Mouse (Mus musculus) testis, adult 2 months (tissue): Measurements from ENCODE around the gene Eef2k. TPM values are rescaled to one million over a fixed set of nuclear protein-coding genes. Genes with fewer than 3 reads are reported as not detected.
A peak's percentile ranks its signal among the peaks of the same experiment; 100 is the strongest.

Experiments
- H3K27ac ChIP-seq: fragments of 200-500 bp; 2 replicates; pipeline ENCODE4 v1.5.1; 2012; ENCODE audit warnings: low read depth, low read length; ENCODE audit not compliant: control insufficient read depth, insufficient read depth
- H3K27me3 ChIP-seq: fragments of 200-500 bp; 2 replicates; pipeline ENCODE4 v1.6.1; 2012; ENCODE audit warnings: mild to moderate bottlenecking, low read length, moderate library complexity; ENCODE audit not compliant: control insufficient read depth, insufficient read depth
- H3K36me3 ChIP-seq: fragments of 200-500 bp; 2 replicates; pipeline ENCODE4 v1.6.1; 2012; ENCODE audit warnings: mild to moderate bottlenecking, low read length; ENCODE audit not compliant: control insufficient read depth, insufficient read depth
- H3K4me1 ChIP-seq: fragments of 200-500 bp; 2 replicates; pipeline ENCODE4 v1.6.1; 2012; ENCODE audit warnings: low read length; ENCODE audit not compliant: control insufficient read depth, insufficient read depth
- H3K4me3 ChIP-seq: fragments of 200-500 bp; 2 replicates; pipeline ENCODE4 v1.5.1; 2012; ENCODE audit warnings: low read depth, mild to moderate bottlenecking, low read length, moderate library complexity, mixed read lengths; ENCODE audit not compliant: control insufficient read depth
- CTCF ChIP-seq: fragments of 200-500 bp; IDR thresholded peaks from 2 replicates; pipeline ENCODE4 v1.5.1; 2012; ENCODE audit warnings: low read depth, mild to moderate bottlenecking, inconsistent platforms, low read length, moderate library complexity; ENCODE audit not compliant: control insufficient read depth, insufficient read depth, insufficient replicate concordance
- POLR2A ChIP-seq: fragments of 200-500 bp; IDR thresholded peaks from 2 replicates; pipeline ENCODE4 v1.6.1; 2012; ENCODE audit warnings: low read depth, mild to moderate bottlenecking, inconsistent platforms, low read length, moderate library complexity; ENCODE audit not compliant: control insufficient read depth
- polyA plus RNA-seq: library from polyadenylated mRNA; depleted of rRNA; stranded (reverse); fragments of >200 nt; gene quantifications from 2 replicates; pipeline ENCODE4 v1.2.3, GENCODE M21; 2012

Gene Eef2k
- polyA plus RNA-seq, 1 experiment, result 10.5 TPM

DNA sequence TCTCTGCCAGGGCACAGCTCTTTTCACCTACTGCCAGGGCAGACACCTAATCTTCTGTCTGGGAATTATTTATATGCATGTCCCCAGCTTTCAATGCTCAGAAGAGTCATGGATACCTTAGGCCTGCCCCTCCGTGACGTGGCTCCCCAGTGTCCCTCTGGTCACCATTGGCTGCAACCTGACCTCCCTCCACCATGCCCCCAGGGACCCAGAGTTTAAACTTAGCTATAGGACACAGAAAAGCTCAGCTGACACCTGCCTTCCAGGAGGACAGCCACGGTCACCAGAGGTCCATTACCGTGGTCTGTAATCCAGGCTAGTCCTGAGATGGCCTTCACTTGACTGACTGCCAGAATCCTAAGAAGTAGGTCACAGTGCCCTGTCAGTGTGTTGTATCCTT lies 23.2 kb upstream of the Eef2k start:
- Histone ChIP-seq H3K4me1 (0 out of 2 replicates have a peak, but pooled peaks cover 2% of the 10 kb centered on the region), H3K36me3 (no peaks in the 10 kb centered on the region), H3K27ac (no peak overlapping the region), H3K4me3 (no peak overlapping the region), H3K27me3 (no peaks in the 10 kb centered on the region)
- no peak for TF ChIP-seq CTCF
- no peak for TF ChIP-seq POLR2A

GRCm38 (mm10) chr7:120823248-120823647 lies 19.4 kb upstream of the Eef2k start:
- Histone ChIP-seq H3K27me3 (no peaks in the 10 kb centered on the region), H3K27ac (no peak overlapping the region), H3K4me3 (no peak overlapping the region), H3K4me1 (0 out of 2 replicates have a peak, but pooled peaks cover 2% of the 10 kb centered on the region), H3K36me3 (no peaks in the 10 kb centered on the region)
- peak; percentile 85; the same call in 1 of the 2 replicates for TF ChIP-seq CTCF
- TF ChIP-seq POLR2A, result no peak

DNA sequence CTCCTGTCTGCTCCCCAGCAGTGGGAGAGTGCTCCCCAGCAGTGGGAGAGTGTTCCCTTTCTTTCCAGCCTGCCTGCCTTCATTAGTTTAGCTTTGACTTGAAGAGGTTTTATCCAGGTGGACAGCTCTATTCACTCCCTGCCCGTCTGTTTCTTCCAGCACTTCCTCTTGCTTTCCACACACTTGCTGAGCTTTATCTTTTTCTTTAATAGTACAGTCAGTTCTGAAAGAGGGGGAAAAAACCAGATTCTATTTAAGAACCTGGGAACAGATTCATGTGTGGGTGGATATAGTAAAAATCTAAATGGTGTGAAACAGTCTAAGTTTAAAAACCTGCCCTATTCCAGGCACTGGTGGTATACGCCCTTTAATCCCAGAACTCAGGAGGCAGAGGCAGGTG lies 17.5 kb upstream of the Eef2k start:
- Histone ChIP-seq H3K27me3 (no peaks in the 10 kb centered on the region), H3K4me3 (no peak overlapping the region), H3K27ac (no peak overlapping the region), H3K4me1 (0 out of 2 replicates have a peak, but pooled peaks cover 2% of the 10 kb centered on the region), H3K36me3 (no peaks in the 10 kb centered on the region)
- no peak for TF ChIP-seq CTCF
- TF ChIP-seq POLR2A, result no peak

DNA sequence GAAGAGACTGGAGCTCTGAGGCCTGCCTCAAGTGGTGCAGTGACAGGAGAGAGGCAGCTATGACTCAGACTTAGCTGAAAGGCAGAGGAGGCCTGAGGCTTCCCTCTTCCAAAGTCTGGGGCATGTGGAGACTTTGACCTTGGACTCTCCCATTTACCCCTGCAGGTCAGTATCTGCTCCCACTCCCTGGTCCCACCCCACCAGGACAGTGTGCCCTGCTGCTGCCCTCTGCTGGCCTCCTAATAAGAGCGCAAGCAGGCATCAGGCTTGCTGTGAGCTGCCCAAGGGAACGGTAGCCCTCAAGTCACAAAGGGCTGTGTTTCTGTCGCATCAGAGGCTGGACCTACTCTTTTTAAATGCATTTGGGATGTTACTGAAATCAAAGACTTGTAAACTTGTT lies 16.2 kb upstream of the Eef2k start:
- Histone ChIP-seq H3K4me1 (peaks cover 5% of the 10 kb centered on the region; the same call in 1 of the 2 replicates), H3K27me3 (no peaks in the 10 kb centered on the region), H3K4me3 (no peak overlapping the region), H3K36me3 (no peaks in the 10 kb centered on the region), H3K27ac (no peak overlapping the region)
- TF ChIP-seq CTCF (peak; percentile 76), POLR2A (no peak)

DNA sequence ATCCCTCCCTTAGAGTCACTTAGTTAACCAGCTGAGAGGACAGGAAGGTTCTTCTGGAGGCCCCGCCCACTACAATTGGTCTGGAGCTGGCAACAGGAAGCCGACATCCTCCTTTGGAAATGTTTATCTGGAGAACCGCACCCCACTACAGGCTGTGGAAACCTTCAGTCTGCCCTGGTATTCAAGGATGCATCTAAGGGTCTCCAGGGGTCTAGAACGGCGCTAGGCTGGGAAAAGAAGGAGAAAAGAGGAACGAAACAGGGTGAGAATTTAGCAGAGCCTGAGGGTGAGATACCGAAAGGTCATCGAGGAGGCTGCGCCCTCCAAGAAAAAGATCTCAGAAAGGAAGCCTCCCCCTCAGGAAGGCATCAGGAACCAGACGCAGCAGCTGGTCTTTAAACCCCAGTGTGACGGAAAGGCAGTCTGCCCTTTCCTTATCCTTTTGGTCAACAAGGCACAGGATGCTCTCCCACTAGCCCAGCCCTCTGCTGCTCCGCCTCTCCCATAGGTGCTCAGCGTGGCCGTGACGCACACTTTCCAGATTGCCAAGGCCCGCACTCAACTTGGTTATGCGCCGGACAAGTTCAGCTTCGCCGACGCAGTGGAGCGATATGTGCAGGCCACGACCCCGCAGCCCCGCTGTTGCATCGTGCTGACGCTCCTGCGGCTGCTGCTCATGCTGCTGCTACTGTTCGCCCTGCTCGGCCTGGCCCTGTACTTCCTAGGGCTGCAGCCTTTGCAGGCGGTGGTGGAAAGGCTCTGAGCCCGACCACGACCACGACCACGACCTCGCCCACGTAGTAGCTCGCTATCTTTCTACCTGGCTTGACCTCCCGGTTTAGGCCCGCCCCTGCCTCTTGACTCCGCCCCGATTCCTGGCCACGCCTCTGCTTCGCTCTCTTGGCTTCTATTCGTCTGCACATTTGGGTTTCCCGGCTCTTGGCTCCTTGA lies 11.9 kb upstream of the Eef2k start:
- H3K36me3 ChIP-seq, result no peaks in the 10 kb centered on the region
- H3K4me1 ChIP-seq, result peaks cover 6% of the 10 kb centered on the region
- H3K27me3 ChIP-seq, result no peaks in the 10 kb centered on the region
- peak overlapping the region; percentile 82 for H3K4me3 ChIP-seq
- no peak overlapping the region for H3K27ac ChIP-seq
- TF ChIP-seq CTCF, result no peak
- TF ChIP-seq POLR2A, result no peak

GRCm38 (mm10) chr7:120834426-120834825 lies 8.2 kb upstream of the Eef2k start:
- H3K27ac ChIP-seq, result no peak overlapping the region
- no peaks in the 10 kb centered on the region for H3K27me3 ChIP-seq
- peaks cover 9% of the 10 kb centered on the region for H3K4me1 ChIP-seq
- no peak for TF ChIP-seq POLR2A
- no peak for TF ChIP-seq CTCF
- no peak overlapping the region; the same call in 1 of the 2 replicates for H3K4me3 ChIP-seq
- no peaks in the 10 kb centered on the region for H3K36me3 ChIP-seq

- H3K27ac ChIP-seq, result 0 out of 2 replicates have a peak overlapping the region, but pooled peaks have one; percentile 11
Measured at GRCm38 (mm10) chr7:120834863-120835372, 7.7 kb upstream of the Eef2k start.

More at GRCm38 (mm10) chr7:120834863-120835372, 7.7 kb upstream of the Eef2k start:
- H3K4me1 ChIP-seq, result peaks cover 9% of the 10 kb centered on the region
- H3K4me3 ChIP-seq, result peak overlapping the region; percentile 78
- TF ChIP-seq POLR2A, result no peak
- TF ChIP-seq CTCF, result no peak
- no peaks in the 10 kb centered on the region for H3K36me3 ChIP-seq
- no peaks in the 10 kb centered on the region for H3K27me3 ChIP-seq
